Mouse (Mus musculus) regulatory T cell (primary cell): ENCODE data around the gene Mgat5.

ENCODE experiments used
- in situ Hi-C: fragments of 300-600 bp; cut with MboI, MseI; formaldehyde crosslinking; loops from one replicate; pipeline ENCODE4 v1.15.1; 2025; ENCODE audit warnings: high pct_unique_total_duplicates

Mgat5 gene

DNA sequence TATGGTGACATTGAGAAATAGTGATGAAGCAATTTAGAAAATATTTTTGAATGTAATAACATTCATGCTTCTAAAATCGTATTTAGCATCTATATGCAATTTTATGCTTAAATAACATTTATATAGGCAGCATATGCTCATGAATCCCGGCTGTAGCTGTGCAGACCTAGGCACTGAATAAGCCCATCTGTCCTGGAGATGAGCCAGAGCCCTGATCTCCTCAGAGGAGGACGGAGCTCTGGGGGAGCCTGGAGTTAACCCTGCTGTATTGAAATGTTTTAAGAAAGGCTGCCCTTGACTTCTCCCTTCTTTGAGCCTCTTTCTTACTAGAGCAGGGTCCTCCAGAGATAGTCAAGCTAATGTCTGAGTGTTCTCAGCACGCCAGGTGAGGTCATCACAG, 217.8 kb downstream of the Mgat5 start:
- in situ Hi-C loops, result loop anchor here (25.0 kb wide), 1 partner anchor 660 kb away; no protein-coding TSS in a partner anchor

- in situ Hi-C loops, result no loop called here
These were observed 220.3 kb downstream of the Mgat5 start for GRCm38 (mm10) chr1:127425021-127425532.

DNA sequence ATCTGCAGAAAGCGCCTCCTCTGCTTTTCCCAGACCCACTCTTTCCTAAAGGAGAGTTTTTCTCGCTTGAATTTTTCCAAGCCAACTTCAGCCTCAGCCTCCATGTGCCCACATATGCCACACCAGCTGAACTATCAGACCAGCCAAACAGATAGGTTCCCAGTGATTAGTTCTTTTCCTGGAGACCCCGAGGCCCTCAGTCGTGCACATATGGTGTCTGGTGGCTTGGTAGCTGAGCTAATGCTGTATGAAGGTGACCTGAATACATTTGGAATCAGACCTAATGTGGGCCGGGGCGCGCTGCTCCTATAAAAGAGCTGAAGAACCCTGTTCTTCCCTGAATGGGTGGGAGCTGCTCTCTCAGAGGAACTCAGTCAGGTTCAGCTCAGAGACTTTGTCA, 225.5 kb downstream of the Mgat5 start:
- in situ Hi-C loops, result no loop called here

GRCm38 (mm10) chr1:127434829-127435228, 230.0 kb downstream of the Mgat5 start:
- in situ Hi-C loops, result no loop called here

DNA sequence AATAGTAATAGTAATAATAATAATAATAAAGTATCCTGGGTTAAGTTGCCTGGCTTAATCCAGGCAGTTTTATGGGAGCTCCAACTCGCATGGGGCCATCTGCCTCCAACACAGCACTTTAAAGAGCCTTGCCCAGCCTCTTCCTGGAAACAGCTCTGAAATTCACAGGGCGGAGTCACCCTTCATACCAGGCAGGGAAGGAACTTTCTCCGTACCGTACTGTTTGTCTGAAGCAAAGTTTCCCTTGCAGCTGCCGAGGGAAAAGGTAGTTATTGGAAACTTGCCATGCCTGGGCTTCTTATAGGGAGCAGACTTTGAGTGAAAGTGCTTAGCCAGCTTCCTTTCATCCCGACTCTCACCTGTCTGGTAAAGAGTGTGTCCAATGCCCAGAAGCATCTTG, 232.3 kb downstream of the Mgat5 start:
- in situ Hi-C loops, result no loop called here

GRCm38 (mm10) chr1:127439452-127439891, 234.7 kb downstream of the Mgat5 start:
- in situ Hi-C loops, result no loop called here

DNA sequence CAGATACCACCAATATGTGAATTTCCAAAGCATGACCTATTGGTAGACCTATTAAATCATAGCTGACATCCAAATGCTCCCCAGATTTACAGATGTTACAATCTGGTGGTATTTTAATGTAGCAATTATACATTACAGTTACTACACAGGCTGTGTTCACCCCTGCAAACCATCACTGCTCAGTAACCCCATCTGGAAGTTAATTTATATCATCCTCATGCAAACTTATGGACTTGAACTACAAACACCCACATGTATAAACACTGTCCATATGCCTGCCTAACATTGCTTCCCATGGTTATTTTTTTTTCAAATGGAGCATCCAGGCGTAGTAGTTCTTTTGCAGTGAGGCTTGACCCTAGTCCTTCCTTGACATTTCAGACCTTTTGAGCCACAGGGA, 236.2 kb downstream of the Mgat5 start:
- in situ Hi-C loops, result no loop called here

- in situ Hi-C loops, result no loop called here
These were observed 236.9 kb downstream of the Mgat5 start for GRCm38 (mm10) chr1:127441736-127442135.

GRCm38 (mm10) chr1:127442880-127443877, 238.4 kb downstream of the Mgat5 start:
- in situ Hi-C loops, result no loop called here

DNA sequence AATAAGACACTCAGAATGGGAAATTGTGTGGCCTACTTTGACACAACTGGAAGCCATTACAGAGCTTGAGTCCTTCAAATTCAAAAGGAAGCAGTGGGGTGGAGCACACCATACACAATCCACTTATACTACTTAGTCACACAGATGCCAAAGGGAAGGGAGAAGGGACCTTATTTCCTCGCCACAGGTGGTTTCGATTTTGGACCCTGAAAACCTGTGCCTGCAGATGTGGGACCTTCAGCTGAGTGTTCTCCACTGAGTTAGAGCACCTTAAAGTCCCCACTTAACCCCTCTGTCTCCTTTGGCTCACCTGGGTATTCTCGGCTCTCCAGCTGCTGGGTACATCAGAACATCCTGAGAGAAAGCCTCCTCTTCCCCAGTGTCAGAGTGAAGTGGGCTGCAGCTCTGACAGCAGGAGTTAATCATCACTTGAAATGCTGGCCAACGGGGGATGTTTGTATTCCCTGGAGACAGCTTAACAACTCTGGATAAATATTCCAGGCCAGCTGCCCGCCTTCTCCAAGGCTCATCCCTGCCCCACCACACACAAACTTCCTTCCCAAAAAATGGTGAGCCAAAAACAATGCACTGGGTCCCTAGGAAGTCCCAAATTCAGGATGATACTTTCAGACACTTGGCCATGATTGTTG, 240.1 kb downstream of the Mgat5 start:
- in situ Hi-C loops, result no loop called here

DNA sequence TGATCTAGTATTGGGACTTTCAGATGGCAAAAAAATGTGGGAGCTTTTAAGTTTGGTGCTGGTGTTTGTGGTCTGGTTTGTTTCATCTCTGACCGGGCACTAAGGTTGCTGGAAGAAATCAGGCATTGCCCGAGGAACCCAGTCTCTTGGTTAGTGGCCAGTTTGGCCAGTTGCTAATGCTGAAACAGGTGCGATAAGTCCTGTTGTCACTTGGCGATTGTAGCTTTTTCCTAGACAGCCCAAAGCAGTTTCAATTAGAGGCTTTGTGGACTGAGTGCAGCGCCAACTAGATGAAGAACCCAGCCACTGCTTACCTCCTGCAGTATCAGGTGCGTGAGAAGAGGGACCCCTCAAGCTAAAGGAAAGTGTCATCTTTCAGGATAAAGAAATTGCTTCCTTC, 248.6 kb downstream of the Mgat5 start:
- in situ Hi-C loops, result no loop called here

GRCm38 (mm10) chr1:127459015-127459451, 254.2 kb downstream of the Mgat5 start:
- in situ Hi-C loops, result loop anchor here (5.0 kb wide), 1 partner anchor 432 kb away; no protein-coding TSS in a partner anchor

GRCm38 (mm10) chr1:127459576-127459975, 254.8 kb downstream of the Mgat5 start:
- in situ Hi-C loops, result loop anchor here (5.0 kb wide), 1 partner anchor 432 kb away; no protein-coding TSS in a partner anchor

DNA sequence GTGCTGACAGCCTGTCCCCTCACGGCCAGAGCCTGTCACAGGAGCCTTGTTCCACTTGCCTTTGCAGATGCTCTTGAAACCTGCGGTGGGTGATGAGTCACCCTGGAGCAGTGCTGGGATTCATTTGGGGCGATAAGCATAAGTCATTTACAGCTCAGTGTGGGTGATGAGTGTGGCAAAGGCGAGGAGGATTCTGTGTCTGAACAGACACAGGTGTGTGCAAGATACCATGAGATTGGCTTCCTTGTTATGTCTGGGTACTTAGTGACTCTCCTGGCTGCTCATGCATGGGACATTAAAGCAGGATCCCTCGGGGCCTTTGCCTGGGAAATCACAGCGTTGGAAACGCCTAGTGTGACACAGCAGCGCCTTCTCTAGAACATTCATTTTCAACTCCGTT, 256.2 kb downstream of the Mgat5 start:
- in situ Hi-C loops, result no loop called here

DNA sequence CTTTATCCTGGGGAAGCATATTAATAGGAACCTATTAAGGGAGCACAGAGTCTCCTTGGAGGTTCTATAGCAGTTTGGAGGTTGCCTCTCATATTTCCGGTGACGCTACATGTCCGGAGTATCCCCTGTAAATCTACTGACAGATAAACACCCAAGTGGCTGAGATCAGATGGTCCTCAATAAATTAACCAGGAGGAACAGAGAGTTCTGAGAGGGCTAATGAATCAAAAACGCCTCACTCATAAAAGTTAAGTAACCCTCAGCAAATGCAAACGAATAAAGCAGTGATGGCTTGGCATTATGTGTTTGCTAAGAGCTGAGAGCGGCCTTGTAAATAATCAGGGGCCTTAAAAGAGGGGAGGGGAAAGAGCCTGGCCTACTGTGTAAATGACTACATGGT, 259.2 kb downstream of the Mgat5 start:
- in situ Hi-C loops, result no loop called here

DNA sequence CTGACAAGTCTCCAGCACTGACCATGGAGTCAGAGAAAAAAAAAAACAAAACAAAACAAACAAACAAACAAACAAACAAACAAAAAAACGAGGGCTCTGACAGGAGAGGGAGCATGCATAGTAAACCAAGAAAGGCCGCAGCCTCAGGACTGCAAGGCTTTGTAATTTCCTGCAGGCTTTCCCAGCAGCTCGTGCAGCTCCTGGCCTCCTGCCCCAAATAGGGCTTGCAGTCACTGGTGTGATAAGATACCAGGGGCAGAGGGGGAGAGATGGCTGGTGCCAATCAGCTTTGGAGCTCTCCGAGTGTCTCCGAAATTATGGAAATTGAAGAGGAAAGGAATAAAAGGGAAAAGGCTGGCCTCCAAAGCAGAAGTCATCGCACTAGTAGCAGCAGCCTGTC, 260.5 kb downstream of the Mgat5 start:
- in situ Hi-C loops, result no loop called here

DNA sequence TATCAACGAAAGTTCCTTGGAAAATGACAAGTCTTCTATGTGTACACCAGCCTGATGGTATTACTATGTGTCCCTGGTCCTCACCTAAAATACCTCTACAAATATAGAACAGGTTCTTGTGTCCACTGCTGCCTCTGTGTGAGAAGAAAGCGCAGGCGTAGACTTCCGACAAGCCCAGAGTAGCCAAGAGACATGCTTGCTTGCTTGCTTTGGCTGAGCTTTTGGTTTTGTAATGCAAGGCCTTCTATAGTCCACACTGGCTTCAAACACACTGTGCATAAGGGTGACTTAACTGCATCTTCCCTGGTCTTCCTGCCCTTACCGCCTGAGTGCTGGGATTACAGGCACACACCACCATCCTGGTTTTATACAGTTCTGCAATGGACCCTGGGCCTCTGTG, 262.4 kb downstream of the Mgat5 start:
- in situ Hi-C loops, result no loop called here

- in situ Hi-C loops, result no loop called here
These were observed 265.4 kb downstream of the Mgat5 start for GRCm38 (mm10) chr1:127470175-127470574.

- in situ Hi-C loops, result no loop called here
These were observed 270.9 kb downstream of the Mgat5 start for GRCm38 (mm10) chr1:127475756-127476155.

- in situ Hi-C loops, result no loop called here
These were observed 278.1 kb downstream of the Mgat5 start for GRCm38 (mm10) chr1:127482911-127483310.

- in situ Hi-C loops, result no loop called here
These were observed 279.4 kb downstream of the Mgat5 start for GRCm38 (mm10) chr1:127484188-127484587.

- in situ Hi-C loops, result no loop called here
These were observed 280.0 kb downstream of the Mgat5 start for GRCm38 (mm10) chr1:127484826-127485225.
